Mouse (Mus musculus): Measurements from ENCODE around the gene Rwdd2b. TPM values are rescaled to one million over a fixed set of nuclear protein-coding genes. Genes with fewer than 3 reads are reported as not detected.

The Rwdd2b gene
- total RNA-seq (2021), result 10 to 100 TPM; 10.2 to 10.6 TPM
- long read RNA-seq, experiment 1, transcript Rwdd2b-201 (5 exons, 2,009 nt), result major isoform, 5 of 5 reads
- long read RNA-seq, experiment 1, partial matches to known transcripts, result 0 of 5 reads
- long read RNA-seq, experiment 1, other reads (novel, unspliced or antisense), result 0 of 5 reads
- long read RNA-seq, experiment 2, transcript Rwdd2b-201 (5 exons, 2,009 nt), result major isoform, 10 of 11 reads
- long read RNA-seq, experiment 2, partial matches to known transcripts, result 0 of 11 reads
- long read RNA-seq, experiment 2, other reads (novel, unspliced or antisense), result 1 of 11 reads

DNA sequence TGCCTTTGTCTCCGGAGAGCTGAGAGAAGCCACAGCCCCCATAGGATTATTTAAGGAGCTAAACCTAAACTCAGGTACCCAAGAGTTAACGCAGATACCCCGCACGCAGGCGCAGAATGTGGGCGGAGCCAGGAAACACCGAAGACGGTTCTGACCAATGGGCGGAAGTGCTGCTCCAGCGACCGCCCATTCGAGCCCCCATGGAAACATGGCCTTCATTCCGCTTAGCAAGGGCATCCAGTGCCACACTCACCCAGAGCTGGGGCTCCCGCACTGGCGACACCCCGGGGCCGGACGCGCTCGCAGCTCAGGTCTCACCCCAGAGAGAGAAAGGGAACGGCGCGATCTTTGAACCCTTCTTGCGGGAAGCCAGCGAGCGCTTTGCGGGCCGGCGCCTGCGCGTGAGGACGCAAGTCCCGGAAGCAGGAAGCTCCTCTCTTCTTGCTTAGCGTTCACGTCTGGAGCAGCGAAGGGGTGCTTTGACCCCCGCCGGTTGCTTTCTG, at the start of gene Rwdd2b:
TSS of gene Rwdd2b (minus strand) at position 390 of the 503 bp plus-strand sequence.
- DNase-seq (ENCODE audit: low spot score in 2 of 2), result peak; percentile 71 to 89

DNA sequence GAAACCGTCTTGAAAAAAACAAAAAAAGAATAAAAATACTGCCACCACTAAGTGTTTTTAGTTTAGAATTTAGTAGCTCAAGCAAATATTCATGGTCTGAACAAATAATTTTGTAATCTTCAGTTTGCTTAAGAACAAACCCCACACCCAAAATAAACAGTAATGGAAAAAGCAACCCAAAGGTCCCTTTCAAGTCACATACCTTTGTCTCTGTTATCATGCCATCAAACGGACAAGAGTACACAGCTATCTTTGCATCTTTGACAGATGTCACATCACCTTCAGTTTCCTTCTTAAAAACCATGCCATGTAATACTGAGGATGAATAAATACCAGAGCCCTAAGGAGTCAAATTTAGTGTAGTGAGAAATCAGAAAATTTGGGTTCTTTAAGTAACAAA, 48.2 kb upstream of the Rwdd2b start:
- DNase-seq (ENCODE audit: low spot score in 2 of 2), result no peak

DNA sequence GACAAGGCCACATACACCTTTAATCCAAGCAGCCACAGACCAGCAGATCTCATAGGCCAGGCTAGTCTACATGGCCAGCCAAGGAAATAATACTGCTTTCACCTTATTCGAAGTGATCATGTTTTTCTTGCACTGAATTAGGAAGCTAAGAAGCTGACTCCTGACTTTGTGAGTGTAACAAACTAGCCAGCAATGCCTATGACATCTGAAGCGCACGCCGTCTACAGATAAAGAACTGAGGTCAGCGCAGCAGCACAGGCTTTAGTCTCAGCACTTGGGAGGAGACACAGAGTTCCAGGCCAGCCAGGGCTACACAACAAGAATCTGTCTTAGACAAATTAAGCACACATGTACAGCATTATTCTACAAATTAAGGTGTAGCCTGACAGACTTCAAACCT, 46.4 kb upstream of the Rwdd2b start:
- no peak for DNase-seq (ENCODE audit: low spot score in 2 of 2)

DNA sequence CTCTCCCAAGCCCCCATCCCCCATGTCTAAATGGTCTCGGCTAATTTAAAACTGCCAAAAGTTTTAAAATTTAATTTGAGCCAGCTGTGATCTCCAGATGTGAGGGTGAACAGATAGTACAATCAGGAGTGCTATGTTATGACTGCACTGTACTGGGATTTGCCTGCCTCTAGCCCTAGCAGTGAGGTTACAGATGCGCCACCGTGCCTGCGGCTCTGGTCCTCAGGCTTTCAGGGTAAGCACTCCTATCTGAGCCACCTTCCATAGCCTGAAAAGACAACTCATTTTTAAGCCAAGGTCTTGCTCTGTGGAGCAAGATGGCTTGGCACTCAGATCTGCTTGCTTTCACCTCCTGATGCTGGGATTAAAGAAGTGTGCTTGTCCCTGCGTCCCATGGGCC, 44.0 kb upstream of the Rwdd2b start:
- DNase-seq (ENCODE audit: low spot score in 2 of 2), result no peak

DNA sequence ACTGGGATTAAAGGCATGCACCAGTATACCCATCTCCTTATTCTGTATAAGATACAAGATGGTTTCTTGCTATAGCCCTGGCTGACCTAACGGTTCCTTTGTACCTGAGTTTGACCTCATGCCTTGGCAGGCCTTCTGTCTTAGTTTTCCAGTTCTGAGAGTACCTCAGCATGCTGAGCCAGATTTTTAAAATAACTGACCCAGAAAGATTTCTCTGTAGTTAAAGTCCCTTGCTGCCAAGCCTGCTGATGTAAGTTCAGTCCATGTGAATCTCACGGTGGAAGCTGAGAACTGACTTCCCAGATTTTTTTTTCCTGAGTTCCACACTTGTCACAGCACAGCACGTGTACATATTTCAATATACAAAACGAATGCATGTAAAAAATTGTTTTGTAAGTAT, 30.2 kb upstream of the Rwdd2b start:
- no peak for DNase-seq (ENCODE audit: low spot score in 2 of 2)

DNA sequence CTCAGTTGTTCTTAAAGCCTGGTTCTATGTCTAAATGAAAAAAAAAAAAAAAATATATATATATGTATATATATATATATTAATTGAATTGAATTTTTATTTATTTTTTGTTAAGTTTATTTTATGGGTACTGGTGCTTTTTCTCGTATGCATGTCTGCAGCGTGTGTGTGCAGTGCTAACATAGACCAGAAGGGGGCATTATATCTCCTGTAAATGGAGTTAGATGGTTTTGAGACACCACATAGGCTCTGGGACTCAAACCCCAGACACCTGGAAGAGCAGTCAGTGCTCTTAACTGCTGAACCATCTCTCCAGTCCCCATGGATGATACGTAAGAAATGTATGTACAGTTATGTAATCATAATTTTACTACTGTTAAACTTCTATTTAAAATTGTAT, 18.4 kb upstream of the Rwdd2b start:
- no peak for DNase-seq (ENCODE audit: low spot score in 2 of 2)

DNA sequence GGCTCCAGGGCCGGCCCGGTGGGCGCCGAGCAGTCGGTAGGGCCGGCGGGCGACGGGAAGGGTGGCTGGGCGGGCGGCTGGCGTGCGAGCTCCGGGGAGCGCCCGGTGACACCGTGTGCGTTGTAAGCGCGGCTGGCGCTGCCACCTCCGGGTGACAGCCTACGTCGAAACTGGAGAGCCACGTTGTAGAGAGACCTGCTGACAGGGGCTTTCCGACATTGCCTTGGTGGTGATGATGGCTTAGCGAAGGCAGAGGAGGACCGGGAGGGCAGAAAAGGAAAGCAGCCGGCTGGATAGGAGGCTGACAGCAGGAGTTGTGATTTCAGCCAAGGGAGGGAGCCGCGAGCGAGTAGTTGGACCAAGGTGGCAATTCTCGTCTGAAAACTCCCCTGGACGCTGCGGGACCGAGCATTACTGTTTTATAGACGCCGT, 14.8 kb upstream of the Rwdd2b start:
- DNase-seq (ENCODE audit: low spot score in 2 of 2), result no peak

DNA sequence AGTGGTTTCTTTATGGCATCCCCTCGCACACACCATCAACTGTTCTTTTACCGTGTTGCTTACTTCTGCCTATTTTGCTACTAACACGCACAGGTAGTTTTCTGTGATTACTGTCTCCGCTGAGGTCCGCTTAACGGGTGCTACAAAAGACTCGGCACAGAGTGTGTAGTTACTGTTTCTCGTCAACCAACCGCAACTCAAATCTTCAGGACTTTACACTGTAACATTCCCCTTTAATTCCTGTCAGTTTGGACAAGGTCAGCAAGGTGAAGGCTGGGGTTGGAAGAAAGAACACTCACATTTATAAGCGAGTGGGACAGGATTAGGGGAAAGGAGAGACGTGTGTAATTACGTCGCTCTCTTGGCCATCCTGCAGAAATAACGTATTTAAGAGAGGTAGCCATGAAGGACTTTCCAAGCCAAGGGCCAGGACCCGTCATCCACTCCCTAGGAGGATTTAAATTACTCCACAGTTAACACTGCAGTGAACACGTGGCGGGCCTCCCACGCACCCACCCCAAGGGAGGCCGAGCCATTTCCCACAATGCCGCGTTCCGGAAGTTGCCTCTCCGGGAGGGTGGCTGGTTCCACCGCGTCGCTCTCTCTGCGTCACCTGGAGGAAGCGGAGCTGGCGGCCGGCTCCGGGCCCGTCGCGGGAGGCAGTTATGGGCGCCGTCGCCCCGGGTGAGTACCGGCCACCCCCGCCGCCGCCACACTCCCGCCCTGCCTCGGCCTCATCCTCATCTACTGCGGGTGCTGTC, 14.2 kb upstream of the Rwdd2b start, which contains the start of gene Usp16:
TSS of gene Usp16 (plus strand) at position 285 of the 761 bp plus-strand sequence.
- peak; percentile 86 to 88 for DNase-seq (ENCODE audit: low spot score in 2 of 2)

DNA sequence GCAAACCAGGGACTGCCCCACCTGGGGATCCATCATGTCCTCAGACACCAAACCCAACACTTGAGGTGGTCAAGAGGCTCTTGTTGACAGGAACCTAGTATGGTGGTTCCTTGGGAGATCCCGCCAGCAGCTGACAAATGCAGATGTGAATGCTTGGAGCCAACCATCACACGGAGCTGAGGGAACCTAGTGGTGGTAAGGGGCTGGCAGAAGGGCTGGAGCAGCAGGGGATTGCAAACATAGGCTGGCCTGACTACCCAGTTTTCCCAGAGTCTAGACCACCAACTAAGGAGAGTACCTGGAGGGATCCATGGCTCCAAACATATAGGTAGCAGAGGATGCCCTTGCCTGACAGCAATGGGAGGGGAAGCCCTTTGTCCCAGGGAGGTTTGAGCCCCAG, 12.9 kb upstream of the Rwdd2b start:
- DNase-seq (ENCODE audit: low spot score in 2 of 2), result no peak

DNA sequence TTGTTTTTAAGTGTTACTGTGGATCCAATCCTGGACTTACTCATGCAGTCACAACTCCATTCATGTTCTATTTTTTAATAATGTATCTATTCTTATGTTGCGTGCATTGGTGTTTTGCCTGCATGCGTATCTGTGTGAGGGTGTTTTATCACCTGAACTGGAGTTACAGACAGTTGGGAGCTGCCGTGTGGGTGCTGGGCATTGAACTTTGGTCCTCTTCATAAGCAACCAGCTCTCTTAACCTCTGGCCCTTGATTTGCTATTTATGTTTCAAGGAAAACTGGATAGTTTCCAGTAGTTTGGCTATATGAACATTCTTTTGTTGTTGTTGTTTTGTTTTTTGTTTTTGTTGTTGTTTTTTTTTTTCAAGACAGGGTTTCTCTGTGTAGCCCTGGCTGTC, 5.2 kb upstream of the Rwdd2b start:
- DNase-seq (ENCODE audit: low spot score in 2 of 2), result no peak

DNA sequence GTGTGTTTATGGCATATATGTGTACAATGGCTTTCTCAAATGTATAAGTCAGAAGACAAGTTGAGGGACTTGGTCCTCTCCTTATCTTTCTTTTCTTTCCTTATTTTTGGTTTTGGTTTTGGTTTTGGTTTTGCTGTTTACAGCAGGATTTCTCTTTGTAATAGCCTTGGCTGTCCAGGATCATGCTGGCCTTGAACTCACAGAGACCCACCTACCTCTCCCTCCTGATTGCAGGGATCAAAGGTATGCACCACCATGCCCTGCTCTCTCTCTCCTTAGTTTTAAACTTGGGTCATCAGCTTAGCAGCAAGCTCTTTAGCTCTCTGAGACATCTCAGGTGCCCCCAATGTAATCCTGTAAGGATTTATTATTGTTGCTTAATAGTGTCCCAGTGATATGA, 4.7 kb upstream of the Rwdd2b start:
- DNase-seq (ENCODE audit: low spot score in 2 of 2), result no peak

DNA sequence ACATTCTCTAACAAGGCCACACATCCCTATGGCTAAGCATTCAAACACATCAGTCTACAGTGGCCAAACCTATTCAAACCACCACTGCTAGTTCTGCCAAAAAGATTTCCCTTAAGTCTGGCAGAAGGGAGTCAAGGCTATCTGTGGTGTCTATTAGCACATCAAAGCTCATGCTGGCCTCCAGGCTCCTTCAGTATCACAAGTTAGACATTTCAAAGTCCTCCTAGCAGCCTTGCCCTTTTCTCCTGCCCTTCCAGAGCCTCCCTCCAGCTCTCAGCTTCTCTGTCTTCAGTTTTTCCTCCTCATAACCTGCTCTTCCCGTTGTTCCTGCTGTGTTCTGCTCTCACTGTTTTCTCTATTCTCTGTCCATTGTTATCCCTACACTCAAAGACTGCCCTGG, 3.7 kb upstream of the Rwdd2b start:
- DNase-seq (ENCODE audit: low spot score in 2 of 2), result no peak

DNA sequence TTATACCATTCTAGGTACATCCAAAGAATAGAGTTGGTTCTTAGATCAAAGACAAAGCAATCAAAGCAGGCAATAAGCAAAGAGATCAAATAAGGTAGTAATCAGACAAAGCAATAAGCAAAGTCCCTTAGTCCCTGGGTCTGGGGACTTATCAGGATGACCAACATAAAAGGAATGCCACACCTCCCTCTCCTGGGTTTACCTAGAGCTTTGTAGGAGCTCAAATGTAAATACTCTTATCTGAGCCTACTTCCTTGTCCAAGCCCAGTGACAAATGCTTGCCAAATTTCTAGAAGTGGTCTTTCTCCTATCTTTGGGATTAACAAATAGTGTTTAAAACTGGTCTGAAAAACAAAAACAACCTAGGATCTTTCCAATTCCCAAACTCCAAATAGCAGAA, 2.9 kb upstream of the Rwdd2b start:
- DNase-seq (ENCODE audit: low spot score in 2 of 2), result no peak

DNA sequence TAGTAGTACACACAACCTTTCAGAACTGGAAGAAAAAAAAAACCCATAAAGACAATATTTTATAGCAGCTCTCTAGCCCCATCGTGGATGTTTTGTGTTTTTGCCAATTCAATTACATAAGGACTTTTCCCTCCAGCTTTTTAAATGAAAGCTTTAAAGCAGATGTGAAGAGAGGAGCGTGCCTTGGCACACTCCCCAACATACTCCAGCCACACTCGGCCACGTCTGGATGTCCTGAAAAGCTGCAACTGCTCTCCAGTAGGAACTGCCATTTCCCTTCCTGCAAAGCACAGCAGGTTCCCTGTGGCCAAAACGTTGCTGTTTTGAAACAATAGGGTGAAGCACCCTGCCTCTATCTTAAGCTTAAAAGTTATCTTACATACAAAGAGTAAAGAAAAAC, 1.9 kb upstream of the Rwdd2b start:
- DNase-seq (ENCODE audit: low spot score in 2 of 2), result no peak

DNA sequence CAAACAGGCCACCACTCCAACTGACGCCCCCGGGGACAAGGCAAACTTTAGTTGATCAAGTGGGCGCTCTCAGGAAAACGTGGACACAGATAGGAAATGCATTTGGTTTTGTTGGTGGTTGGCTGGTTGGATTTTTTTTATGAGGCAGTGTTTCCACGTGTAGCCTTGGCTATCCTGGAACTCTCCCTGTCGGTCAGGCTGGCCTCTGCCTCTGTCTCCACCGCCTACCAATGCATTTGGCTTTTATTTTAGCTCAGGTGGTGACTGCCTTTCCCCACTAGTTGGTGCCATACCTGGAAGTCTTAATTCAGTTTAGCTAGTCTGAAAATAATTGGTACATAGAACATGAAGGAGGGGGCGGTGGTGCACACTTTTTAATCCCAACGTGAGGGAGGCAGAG, 716 bp upstream of the Rwdd2b start:
- no peak for DNase-seq (ENCODE audit: low spot score in 2 of 2)

DNA sequence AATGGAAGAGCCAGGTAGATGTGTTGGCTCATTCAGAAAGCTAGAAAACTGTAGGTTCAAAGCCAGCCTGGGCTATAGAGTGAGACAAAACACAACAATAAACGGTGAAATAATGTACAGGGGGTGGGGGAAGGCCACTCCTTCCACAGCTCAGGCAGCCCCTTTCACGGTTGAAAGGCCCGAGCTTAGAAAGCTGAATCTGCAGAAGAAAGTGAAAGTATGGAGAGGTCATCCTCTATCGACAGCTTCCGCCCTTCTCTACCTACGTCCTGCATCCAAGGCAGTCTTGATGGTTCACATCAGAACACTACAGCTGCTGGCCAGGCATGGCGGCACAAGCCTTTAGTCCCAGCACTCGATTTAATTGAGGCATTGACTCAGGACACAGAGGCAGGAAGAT, 1.7 kb downstream of the Rwdd2b start:
- no peak for DNase-seq (ENCODE audit: low spot score in 2 of 2)

DNA sequence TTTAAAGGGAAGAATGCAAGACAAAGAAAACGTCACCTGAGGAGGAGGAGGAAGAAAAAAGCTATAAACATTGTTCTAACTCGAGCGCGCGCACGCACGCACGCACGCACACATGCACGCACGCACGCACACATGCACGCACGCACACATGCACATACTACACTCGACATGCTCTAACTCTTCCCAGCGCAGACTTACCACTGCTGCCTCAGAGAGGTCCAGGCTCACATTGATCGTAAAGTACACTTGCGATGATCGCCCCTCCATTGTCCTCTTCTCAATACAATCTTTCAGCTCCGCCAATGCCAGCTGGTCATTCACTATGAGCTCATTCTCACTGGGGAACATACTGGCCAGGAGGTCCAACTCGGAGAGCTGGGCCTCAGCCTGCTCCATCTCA, 3.3 kb downstream of the Rwdd2b start:
- DNase-seq (ENCODE audit: low spot score in 2 of 2), result no peak

DNA sequence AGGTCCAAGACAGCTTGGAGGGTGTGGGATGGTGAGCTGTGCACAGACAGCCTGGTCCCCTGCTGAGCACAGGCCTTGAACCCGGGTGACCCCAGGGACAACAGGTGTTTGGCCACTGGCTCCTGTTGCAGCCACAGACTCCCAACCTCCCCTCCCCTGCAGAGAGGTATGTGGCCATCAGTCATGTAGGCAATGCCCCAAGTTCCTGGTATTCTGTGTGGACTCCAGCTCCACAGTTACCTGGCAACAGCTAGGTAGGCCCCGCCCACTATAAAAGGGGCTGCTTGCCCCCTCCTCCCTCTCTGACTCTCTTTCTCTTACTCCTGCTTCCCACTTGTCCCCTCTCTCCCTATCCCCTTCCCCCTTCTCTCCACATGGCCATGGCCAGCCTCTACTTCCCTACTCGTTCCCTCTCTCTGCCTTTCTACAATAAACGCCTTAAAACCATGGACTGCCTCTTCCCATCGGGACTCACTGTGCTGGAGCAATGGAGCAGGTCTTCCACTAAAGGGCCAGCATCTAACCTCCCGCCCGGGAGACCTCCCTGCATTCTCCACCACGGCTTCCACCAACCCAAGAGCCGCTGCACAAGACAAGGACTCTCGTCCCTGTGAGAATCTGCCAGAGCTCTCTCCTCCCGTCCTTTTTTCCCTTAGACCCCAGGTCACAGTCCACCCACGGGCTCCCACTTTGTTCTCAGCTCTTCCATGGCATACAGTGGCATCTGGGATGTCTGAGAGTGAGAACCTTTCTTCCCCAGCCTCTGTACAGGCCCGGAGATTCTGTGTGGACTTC, 4.8 kb downstream of the Rwdd2b start:
- no peak for DNase-seq (ENCODE audit: low spot score in 2 of 2)

DNA sequence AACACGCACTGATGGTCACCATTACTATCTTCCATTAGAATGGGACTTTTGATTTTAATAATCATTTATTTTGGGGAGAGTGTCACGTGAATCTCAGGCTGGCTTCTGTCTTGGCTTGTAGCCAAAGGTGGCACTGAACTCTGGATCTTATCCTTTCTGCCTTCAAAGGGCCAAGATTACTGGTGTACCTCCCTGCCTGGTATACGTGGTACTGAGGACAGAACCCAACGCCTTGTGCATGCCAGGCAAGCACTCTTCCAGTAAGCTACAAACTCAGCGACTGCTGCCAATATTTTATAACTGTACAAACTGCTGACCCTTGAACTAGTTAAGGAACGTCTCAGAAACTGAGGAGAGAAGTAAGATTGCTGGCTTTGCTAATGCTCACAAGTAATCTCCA, 5.4 kb downstream of the Rwdd2b start:
- DNase-seq (ENCODE audit: low spot score in 2 of 2), result no peak

DNA sequence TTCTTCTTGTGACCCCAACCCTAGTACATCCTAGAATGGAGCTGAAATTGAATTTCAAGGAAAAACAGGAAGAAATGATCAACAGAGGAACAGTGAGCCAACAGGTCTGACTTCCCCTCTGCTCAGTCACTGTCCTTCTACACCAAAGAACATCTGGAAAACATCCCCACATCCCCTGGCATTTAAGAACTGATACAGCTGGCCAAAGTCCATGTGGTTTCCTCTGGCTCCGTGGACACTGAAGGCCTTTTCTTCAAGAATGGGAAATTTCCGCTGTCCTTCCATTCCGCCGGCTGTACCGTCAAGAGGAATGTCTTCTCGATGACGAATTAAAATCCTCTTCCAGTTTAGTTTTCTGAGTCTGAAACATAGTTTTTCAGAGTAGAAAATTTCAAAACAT, 6.1 kb downstream of the Rwdd2b start:
- no peak for DNase-seq (ENCODE audit: low spot score in 2 of 2)

DNA sequence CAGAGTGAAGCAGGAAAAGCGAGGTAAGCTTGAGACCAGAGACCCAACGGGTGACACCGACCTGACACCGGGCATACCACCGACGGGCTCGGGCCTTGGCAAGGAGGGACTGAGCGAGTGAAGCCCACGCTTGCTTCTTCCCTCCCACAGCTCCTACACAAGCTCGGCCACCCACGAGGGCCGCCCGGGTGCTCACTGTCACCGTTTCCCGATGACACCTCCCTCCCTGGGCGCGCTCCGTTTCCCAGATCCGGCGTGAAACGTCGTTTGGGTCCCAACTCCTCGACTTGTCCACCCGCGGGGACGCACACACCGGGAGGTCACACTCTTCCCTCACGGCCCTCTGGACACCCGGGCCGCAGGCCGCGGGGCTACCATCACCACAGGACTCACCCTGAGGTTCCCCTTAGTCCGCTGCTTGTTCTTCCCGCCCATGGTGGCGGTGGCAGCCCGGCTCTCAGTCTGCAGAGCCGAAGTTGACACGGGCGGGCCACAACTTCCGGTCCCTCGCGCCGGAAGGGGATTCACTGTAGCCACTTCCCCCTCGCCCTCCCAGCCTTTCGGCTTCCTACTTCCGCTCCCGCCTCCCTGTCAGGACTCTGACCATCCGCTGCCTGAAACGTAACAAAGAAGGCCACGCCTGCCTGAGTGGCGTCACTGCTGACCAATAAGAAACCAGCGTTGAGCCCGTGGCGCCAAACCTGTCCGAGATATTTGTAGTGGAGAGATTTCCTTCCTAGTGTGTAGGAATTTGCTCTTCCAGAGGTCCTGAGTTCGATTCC, 8.1 kb downstream of the Rwdd2b start, which contains the start of gene Ltn1:
TSS of gene Ltn1 (minus strand) at position 580 of the 782 bp plus-strand sequence.
- DNase-seq (ENCODE audit: low spot score in 2 of 2), result peak; percentile 85 to 95
